Mouse (Mus musculus) E14TG2a.4 (cell line): ENCODE data around the gene A4gnt.

Source experiments
- H3K27me3 ChIP-seq: 2 replicates; pipeline ENCODE4 v1.6.1; 2014; ENCODE audit warnings: low read length, control low read depth; ENCODE audit not compliant: insufficient read depth
- H3K36me3 ChIP-seq: 2 replicates; pipeline ENCODE4 v1.6.1; 2014; ENCODE audit warnings: low read length, control low read depth; ENCODE audit not compliant: insufficient read depth
- H3K4me1 ChIP-seq: replicated peaks from 2 replicates; pipeline ENCODE4 v1.6.1; 2014; ENCODE audit warnings: low read depth, low read length, control low read depth
- H3K4me3 ChIP-seq: replicated peaks from 2 replicates; pipeline ENCODE4 v1.5.1; 2014; ENCODE audit warnings: mild to moderate bottlenecking, low read length
- H3K9me3 ChIP-seq: 2 replicates; pipeline ENCODE4 v1.6.1; 2014; ENCODE audit warnings: low read length, control low read depth
- CTCF ChIP-seq: conservative IDR thresholded peaks from 2 replicates; pipeline ENCODE4 v1.5.1; 2014; ENCODE audit warnings: low read length
- NANOG ChIP-seq: IDR thresholded peaks from 2 replicates; pipeline ENCODE4 v1.6.1; 2014; ENCODE audit warnings: borderline replicate concordance, low read length, mixed read lengths
- POU5F1 ChIP-seq: IDR thresholded peaks from 2 replicates; pipeline ENCODE4 v1.6.1; 2014; ENCODE audit warnings: low read length, borderline replicate concordance

The A4gnt gene

GRCm38 (mm10) chr9:99645416-99645815 is 33.1 kb downstream of the A4gnt start:
- H3K4me3 ChIP-seq: no peak overlapping the region

DNA sequence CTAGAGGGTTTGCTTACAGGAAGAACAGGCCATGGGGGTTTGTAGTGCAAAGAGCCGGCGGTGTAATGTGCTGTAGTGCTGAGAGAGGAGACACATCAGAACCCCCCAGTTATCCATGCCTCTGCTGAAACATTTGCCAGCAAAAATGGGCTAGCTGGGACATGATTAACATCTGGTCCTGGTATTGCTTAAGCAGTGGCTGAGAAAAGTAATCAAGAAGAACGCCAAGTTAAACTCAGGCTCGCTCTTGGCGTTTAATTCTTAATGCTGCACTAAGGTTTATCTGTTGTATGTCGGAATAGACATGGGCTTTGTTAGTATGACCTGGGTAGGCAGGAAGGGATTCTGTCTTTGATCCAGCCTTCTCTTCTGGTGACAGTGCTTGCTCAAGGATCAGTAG is 33.8 kb downstream of the A4gnt start:
- Histone ChIP-seq H3K36me3 (peaks cover 14% of the 10 kb centered on the region), H3K4me3 (no peak overlapping the region), H3K9me3 (no peaks in the 10 kb centered on the region), H3K27me3 (no peaks in the 10 kb centered on the region), H3K4me1 (no peaks in the 10 kb centered on the region)
- no peak for TF ChIP-seq NANOG
- no peak for TF ChIP-seq CTCF
- no peak for TF ChIP-seq POU5F1

More at GRCm38 (mm10) chr9:99645416-99645815, 33.1 kb downstream of the A4gnt start:
- TF ChIP-seq NANOG (no peak), POU5F1 (no peak), CTCF (no peak)
- Histone ChIP-seq H3K27me3 (no peaks in the 10 kb centered on the region), H3K4me1 (no peaks in the 10 kb centered on the region), H3K36me3 (peaks cover 8% of the 10 kb centered on the region; the same call in 1 of the 2 replicates), H3K9me3 (no peaks in the 10 kb centered on the region)

DNA sequence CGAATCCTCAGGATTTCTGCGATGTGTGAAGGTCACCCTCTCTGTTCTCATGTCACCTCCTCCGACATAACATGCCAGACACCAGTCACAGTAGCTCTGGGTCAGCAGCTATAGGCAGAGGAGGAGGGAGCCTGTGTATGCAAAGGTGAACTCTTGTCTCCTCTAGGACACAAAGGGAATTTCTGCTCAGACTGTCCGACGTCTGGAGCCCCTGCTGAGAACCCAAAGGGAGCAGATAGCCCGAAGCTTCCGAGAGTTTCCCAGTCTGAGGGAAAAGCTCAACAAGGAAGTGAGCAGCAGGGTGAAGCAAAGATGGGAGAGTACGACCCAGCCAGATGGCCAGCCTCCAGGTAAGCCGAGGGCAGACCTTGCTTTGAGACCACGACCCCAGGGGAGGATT is 48.5 kb downstream of the A4gnt start:
- TF ChIP-seq CTCF: no peak
- no peak for TF ChIP-seq NANOG
- TF ChIP-seq POU5F1: no peak
- peaks cover 10% of the 10 kb centered on the region for H3K27me3 ChIP-seq
- H3K4me1 ChIP-seq: peaks cover 34% of the 10 kb centered on the region
- no peak overlapping the region for H3K4me3 ChIP-seq
- no peaks in the 10 kb centered on the region for H3K9me3 ChIP-seq
- peaks cover 8% of the 10 kb centered on the region; the same call in 1 of the 2 replicates for H3K36me3 ChIP-seq

GRCm38 (mm10) chr9:99661606-99662166 is 49.4 kb downstream of the A4gnt start:
- H3K36me3 ChIP-seq: 0 out of 2 replicates have a peak, but pooled peaks cover 6% of the 10 kb centered on the region
- H3K4me3 ChIP-seq: no peak overlapping the region; the same call in 1 of the 2 replicates
- peaks cover 10% of the 10 kb centered on the region for H3K27me3 ChIP-seq
- H3K9me3 ChIP-seq: no peaks in the 10 kb centered on the region
- H3K4me1 ChIP-seq: peaks cover 34% of the 10 kb centered on the region
- TF ChIP-seq CTCF (no peak), POU5F1 (no peak), NANOG (no peak)

- H3K27me3 ChIP-seq: peaks cover 10% of the 10 kb centered on the region
- TF ChIP-seq NANOG (no peak), CTCF (peak; percentile 95)
Measured at GRCm38 (mm10) chr9:99662406-99662805, 50.1 kb downstream of the A4gnt start.

DNA sequence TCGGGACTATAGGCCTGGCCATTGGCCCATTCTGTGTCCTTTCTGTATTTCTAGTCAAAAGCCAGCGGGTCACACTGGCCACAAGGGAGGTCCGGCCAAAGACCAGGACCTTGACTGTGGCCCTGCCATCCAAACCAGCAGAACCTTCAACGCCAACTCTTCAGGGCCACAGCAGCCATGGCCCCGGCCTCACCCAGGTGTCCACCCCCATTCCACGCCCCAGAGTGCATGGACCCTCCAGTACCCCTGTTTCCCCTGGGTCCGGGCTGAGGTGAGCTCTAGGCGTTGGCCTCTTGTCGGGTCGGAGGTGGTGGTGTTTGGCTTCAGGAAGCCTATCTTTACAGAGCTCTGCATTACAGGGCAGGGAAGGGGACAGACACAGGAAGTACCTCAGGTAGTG is 50.6 kb downstream of the A4gnt start:
- peaks cover 34% of the 10 kb centered on the region for H3K4me1 ChIP-seq
- no peak overlapping the region for H3K4me3 ChIP-seq
- H3K27me3 ChIP-seq: peaks cover 10% of the 10 kb centered on the region
- TF ChIP-seq POU5F1 (no peak), NANOG (no peak), CTCF (no peak)
- 0 out of 2 replicates have a peak, but pooled peaks cover 14% of the 10 kb centered on the region for H3K36me3 ChIP-seq
- H3K9me3 ChIP-seq: no peaks in the 10 kb centered on the region

More at GRCm38 (mm10) chr9:99662406-99662805, 50.1 kb downstream of the A4gnt start:
- 0 out of 2 replicates have a peak, but pooled peaks cover 9% of the 10 kb centered on the region for H3K36me3 ChIP-seq
- peaks cover 34% of the 10 kb centered on the region for H3K4me1 ChIP-seq
- no peaks in the 10 kb centered on the region for H3K9me3 ChIP-seq
- no peak overlapping the region for H3K4me3 ChIP-seq

GRCm38 (mm10) chr9:99667596-99667995 is 55.3 kb downstream of the A4gnt start:
- Histone ChIP-seq H3K36me3 (0 out of 2 replicates have a peak, but pooled peaks cover 19% of the 10 kb centered on the region), H3K27me3 (no peaks in the 10 kb centered on the region), H3K4me1 (peaks cover 14% of the 10 kb centered on the region), H3K4me3 (no peak overlapping the region), H3K9me3 (peaks cover 12% of the 10 kb centered on the region)
- TF ChIP-seq POU5F1 (no peak), CTCF (no peak), NANOG (no peak)

DNA sequence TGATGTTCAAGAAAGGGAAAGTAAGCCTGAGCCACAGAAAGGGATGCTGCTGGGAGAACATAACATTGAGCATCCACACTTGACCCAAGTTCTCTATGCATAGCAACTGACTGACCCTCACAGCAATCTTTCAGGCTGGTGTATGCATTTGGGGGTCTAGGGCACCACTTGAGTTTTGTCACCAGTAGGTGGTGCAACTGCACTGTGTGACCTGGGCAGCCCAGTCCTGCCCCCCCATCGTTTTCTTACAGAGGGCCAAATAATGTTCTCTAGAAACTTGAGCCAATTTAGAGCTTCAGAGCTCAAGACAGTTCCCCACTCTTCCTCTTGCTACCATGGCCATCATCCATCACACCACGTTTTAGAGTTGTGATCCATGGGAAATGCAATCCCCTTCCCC is 59.3 kb downstream of the A4gnt start:
- 0 out of 2 replicates have a peak, but pooled peaks cover 13% of the 10 kb centered on the region for H3K36me3 ChIP-seq
- H3K27me3 ChIP-seq: no peaks in the 10 kb centered on the region
- no peak overlapping the region for H3K4me3 ChIP-seq
- peak; percentile 16; the same call in 1 of the 2 replicates for TF ChIP-seq CTCF
- TF ChIP-seq NANOG: no peak
- H3K9me3 ChIP-seq: peaks cover 12% of the 10 kb centered on the region
- peaks cover 12% of the 10 kb centered on the region for H3K4me1 ChIP-seq
